Mouse (Mus musculus) layer of hippocampus, adult 2 months (tissue): ENCODE data around the gene Tbx20. TPM values are rescaled to one million over a fixed set of nuclear protein-coding genes. Genes with fewer than 3 reads are reported as not detected.

Experiments used
- DNase-seq, 2 experiments: peaks; one replicate each; pipeline ENCODE4 v3.0.0; 2022; ENCODE audit warnings: low spot score in 2 of 2
- H3K27ac ChIP-seq: fragments of 200-600 bp; 2 replicates; pipeline ENCODE4 v1.8.1; 2022
- H3K4me3 ChIP-seq: fragments of 200-600 bp; 2 replicates; pipeline ENCODE4 v1.8.1; 2022; ENCODE audit warnings: mild to moderate bottlenecking
- CTCF ChIP-seq: fragments of 200-600 bp; conservative IDR thresholded peaks from 2 replicates; pipeline ENCODE4 v1.8.1; 2022; ENCODE audit warnings: antibody characterized with exemption, mild to moderate bottlenecking, moderate library complexity
- total RNA-seq, 2 experiments: library from RNA; stranded (reverse); gene quantifications; 2 replicates each; pipeline ENCODE4 v1.2.3; 2021

Gene Tbx20
- total RNA-seq, 2 experiments from 2014 or later = not detected

DNA sequence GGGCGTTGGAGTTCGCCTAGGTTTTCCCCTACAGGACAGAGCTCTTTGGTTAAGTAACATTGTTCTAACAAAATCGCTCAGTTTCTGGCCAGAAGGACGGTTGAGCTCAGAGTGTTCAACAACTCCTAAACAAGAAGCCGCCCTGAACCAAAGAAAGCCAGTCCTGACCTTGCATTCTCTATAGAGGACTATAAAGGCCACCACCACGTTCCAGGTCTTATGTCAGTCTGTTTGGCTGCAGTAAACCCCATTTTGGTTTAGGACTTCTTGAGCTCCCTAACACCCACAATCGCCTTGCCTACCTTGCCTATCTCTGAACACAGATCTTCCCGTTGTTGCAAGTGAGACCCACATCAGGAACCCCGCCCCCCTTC is 77.7 kb downstream of the Tbx20 start:
- TF ChIP-seq CTCF = no peak
- peak overlapping the region; percentile 55 for H3K4me3 ChIP-seq
- H3K27ac ChIP-seq = no peak overlapping the region
- DNase-seq = no peak

DNA sequence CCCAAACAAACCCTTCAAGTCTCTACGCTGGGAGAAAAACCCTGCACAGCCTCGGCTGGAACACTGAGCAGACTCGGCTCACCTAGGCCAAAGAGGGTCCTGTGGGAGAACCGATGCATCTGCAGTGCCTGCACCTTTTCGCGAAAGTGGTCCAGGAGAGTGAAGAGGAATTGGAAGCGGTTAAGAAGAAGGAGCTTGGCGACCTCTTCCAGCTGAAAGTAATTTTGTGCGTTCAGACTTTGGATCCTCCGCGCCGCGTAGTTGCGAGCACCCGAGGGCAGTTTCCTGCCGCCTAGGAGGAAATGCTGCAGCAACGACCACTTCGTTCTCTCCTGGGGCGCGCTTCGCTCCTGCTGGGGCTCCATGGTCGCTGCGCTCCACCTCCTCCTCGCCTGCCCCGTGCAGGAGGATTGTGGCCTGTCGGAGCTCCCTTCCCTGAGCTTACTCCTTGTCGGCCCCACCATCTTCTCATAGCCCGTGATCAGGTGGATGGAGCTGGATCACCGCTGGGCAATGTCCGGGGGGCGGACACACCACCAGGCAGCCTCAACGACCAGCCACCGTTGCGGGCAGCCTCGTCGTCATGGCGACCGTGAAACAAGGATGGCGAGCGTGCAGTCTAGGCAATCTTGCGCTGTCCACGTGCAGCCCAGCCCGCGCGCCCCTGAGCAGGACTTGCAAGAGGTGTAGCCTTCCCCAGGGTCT is 78.3 kb downstream of the Tbx20 start, which contains the start of gene Dpy19l2:
Dpy19l2 (minus strand) TSS at position 594 of the 705 bp plus-strand sequence.
- no peak within 1 kb of the TSS for H3K27ac ChIP-seq
- peak; percentile 4 to 30 for DNase-seq
- H3K4me3 ChIP-seq = peak within 1 kb of the TSS; percentile 55
- no peak for TF ChIP-seq CTCF

Other genes with a start within 250 kb of the Tbx20 start
- gene Cypt4, start 149.1 kb downstream of the Tbx20 start, total RNA-seq = not detected
- gene Dpy19l2, start 78.0 kb downstream of the Tbx20 start, total RNA-seq = under 1 TPM; 0.28 to 0.39 TPM